Mouse (Mus musculus) lung, embryonic 16.5 days (tissue): ENCODE results near the gene S100a13. TPM values are rescaled to one million over a fixed set of nuclear protein-coding genes. Genes with fewer than 3 reads are reported as not detected.

Experiments used
- ATAC-seq: fragments of 200-750 bp; cut with Nextera tagmentation; 2 replicates; pipeline ENCODE4 v1.8.0; 2017; ENCODE audit warnings: low read depth, mild to moderate bottlenecking, moderate library complexity
- H3K27ac ChIP-seq: fragments of 300-500 bp; sonication (generic); 2 replicates; pipeline ENCODE4 v1.5.1; 2014; ENCODE audit warnings: mild to moderate bottlenecking, control low read depth, low read length
- H3K27me3 ChIP-seq: fragments of 300-500 bp; sonication (generic); 2 replicates; pipeline ENCODE4 v1.6.1; 2014; ENCODE audit warnings: low read depth, low read length, mixed read lengths; ENCODE audit not compliant: control insufficient read depth, insufficient read depth
- H3K36me3 ChIP-seq: fragments of 300-500 bp; sonication (generic); 2 replicates; pipeline ENCODE4 v1.6.1; 2014; ENCODE audit warnings: low read length; ENCODE audit not compliant: control insufficient read depth, insufficient read depth
- H3K4me1 ChIP-seq: fragments of 300-500 bp; sonication (generic); replicated peaks from 2 replicates; pipeline ENCODE4 v1.6.1; 2014; ENCODE audit warnings: low read length, mixed read lengths; ENCODE audit not compliant: control insufficient read depth, insufficient read depth
- H3K4me2 ChIP-seq: fragments of 300-500 bp; sonication (generic); 2 replicates; pipeline ENCODE4 v1.6.1; 2014; ENCODE audit warnings: low read depth, low read length, control low read depth
- H3K4me3 ChIP-seq: fragments of 300-500 bp; sonication (generic); 2 replicates; pipeline ENCODE4 v1.5.1; 2014; ENCODE audit warnings: mild to moderate bottlenecking, low read length, control low read depth
- H3K9ac ChIP-seq: fragments of 300-500 bp; sonication (generic); 2 replicates; pipeline ENCODE4 v1.6.1; 2014; ENCODE audit warnings: low read length, control low read depth
- H3K9me3 ChIP-seq: fragments of 300-500 bp; sonication (generic); 2 replicates; pipeline ENCODE4 v1.6.1; 2016; ENCODE audit warnings: low read length; ENCODE audit not compliant: control insufficient read depth
- WGBS: fragments of 180-500 bp; shearing (Covaris S2); extraction: QIAGEN DNeasy Blood & Tissue Kit; methylation state at CpG from one replicate; pipeline ENCODE4 v1.1.7; 2014; 5-methylcytosine and 5-hydroxymethylcytosine counted together
- polyA plus RNA-seq: library from polyadenylated mRNA; unstranded; fragments of >200 nt; fragmentation: Nextera tagmentation; extraction: Ambion mirVana; gene quantifications from 2 replicates; pipeline ENCODE4 v1.2.1, GENCODE M21; 2015

S100a13 gene
- polyA plus RNA-seq, 1 experiment from 2014 or later = 59.1 TPM

DNA sequence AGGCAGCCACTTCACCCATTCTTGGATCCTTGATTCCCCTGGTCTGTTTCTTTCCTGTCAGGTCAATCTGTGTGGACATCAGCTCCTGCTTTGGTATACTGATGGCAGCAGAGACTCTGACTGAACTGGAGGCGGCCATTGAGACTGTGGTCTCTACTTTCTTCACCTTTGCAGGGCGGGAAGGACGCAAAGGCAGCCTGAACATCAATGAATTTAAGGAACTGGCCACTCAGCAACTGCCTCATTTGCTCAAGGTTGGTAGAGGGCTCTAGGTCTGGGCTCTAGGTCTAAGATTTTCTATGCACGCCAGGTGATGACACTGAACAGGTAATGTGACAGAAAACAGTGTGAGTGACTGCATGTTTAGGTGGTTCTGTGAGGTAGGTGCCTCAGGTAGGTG is 1.6 kb downstream of the S100a13 start:
- Histone ChIP-seq H3K9me3 (no peaks in the 10 kb centered on the region), H3K27ac (no peak overlapping the region), H3K9ac (no peak overlapping the region), H3K36me3 (no peaks in the 10 kb centered on the region), H3K27me3 (no peaks in the 10 kb centered on the region), H3K4me3 (no peak overlapping the region), H3K4me1 (peaks cover 12% of the 10 kb centered on the region), H3K4me2 (no peak overlapping the region)
- WGBS = 82% methylated on average over 4 of the region's 4 CpGs
- ATAC-seq = no peak

GRCm38 (mm10) chr3:90517711-90518110 is 3.5 kb downstream of the S100a13 start:
- H3K9ac ChIP-seq = no peak overlapping the region
- WGBS = 67% methylated on average over 4 of the region's 4 CpGs

DNA sequence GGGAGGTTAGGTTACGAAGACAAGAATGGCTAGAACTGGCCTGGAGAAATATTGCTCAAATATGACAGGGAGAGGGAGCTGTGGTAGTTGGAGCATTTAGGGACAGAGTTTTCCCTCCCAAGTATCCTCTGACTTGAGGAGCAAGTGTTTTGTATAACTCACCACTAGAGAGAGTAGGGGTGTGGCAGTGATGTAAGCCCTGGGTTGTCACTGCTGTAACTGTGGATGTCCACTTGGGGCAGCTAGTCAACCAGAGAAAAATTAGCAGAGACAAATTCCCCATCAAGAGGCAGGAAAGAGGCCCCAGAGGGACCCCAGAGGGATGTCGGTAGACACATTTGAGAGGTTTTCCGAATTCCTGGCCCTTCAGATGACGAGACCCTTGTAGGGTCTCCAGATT is 11.2 kb downstream of the S100a13 start:
- Histone ChIP-seq H3K27me3 (no peaks in the 10 kb centered on the region), H3K4me2 (no peak overlapping the region), H3K9ac (no peak overlapping the region), H3K27ac (peak overlapping the region; percentile 43; the same call in 1 of the 2 replicates), H3K4me3 (no peak overlapping the region), H3K9me3 (no peaks in the 10 kb centered on the region), H3K4me1 (peaks cover 14% of the 10 kb centered on the region), H3K36me3 (no peaks in the 10 kb centered on the region)
- WGBS = 54% methylated on average over 4 of the region's 4 CpGs
- no peak for ATAC-seq

More at GRCm38 (mm10) chr3:90517711-90518110, 3.5 kb downstream of the S100a13 start:
- no peaks in the 10 kb centered on the region for H3K9me3 ChIP-seq
- H3K4me3 ChIP-seq = no peak overlapping the region
- H3K4me2 ChIP-seq = no peak overlapping the region
- no peak overlapping the region for H3K27ac ChIP-seq
- no peaks in the 10 kb centered on the region for H3K27me3 ChIP-seq
- H3K4me1 ChIP-seq = peaks cover 12% of the 10 kb centered on the region
- no peak for ATAC-seq
- H3K36me3 ChIP-seq = no peaks in the 10 kb centered on the region

DNA sequence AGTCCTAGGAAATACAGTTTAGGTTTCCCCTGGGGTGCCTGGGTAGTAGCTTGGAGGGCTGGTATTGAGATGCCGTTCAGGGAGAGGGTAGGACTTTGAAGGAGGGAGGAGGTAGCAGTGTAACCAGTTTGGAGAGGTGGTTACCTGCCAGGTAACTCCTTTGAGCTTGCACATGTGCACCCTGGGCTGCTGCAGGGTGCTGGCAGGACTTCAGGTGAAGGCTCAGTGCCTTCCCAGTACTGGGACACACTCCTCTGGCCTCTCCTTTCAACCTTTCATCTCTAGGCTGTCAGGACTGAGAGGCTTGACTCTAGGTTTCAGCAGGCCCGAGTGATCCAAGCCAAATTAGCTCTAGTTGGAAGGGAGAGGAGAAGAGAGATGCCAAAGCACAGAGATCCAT is 11.8 kb downstream of the S100a13 start:
- Histone ChIP-seq H3K4me2 (no peak overlapping the region), H3K36me3 (no peaks in the 10 kb centered on the region), H3K9ac (no peak overlapping the region), H3K4me3 (no peak overlapping the region), H3K4me1 (peaks cover 14% of the 10 kb centered on the region), H3K27me3 (no peaks in the 10 kb centered on the region), H3K27ac (peak overlapping the region; percentile 43), H3K9me3 (no peaks in the 10 kb centered on the region)
- 66% methylated on average over 2 of the region's 2 CpGs for WGBS
- peak; percentile 36 for ATAC-seq

DNA sequence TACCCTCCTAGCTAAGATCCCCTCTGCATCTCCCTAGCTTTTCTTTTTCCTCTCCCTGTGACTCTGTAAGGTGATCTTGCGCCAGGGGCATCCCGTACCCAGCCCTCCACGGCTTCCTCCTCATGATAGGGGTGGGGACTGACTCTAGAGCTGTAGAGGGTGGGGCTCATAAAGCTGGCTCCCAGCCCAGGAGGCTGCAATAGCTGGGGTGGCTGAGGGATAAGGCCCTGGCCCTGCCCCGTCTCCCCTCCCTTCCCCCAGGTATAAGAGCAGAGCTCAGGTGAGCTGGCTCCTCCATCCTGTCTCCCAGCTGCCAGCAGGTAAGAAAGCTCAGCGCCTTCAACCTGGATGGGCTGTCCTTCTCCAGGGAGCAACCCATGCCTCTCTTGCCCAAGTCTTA is 12.3 kb downstream of the S100a13 start, which contains the start of gene S100a14:
Gene S100a14 (plus strand): TSS at position 277 of the 400 bp plus-strand sequence.
- peak within 1 kb of the TSS; percentile 11; the same call in 1 of the 2 replicates for H3K4me3 ChIP-seq
- no peaks in the 10 kb centered on the region for H3K27me3 ChIP-seq
- H3K27ac ChIP-seq = peak within 1 kb of the TSS; percentile 69
- H3K4me1 ChIP-seq = peaks cover 14% of the 10 kb centered on the region
- H3K36me3 ChIP-seq = no peaks in the 10 kb centered on the region
- WGBS = 29% methylated on average over 5 of the region's 5 CpGs
- ATAC-seq = peak; percentile 94
- 0 out of 2 replicates have a peak within 1 kb of the TSS, but pooled peaks have one; percentile 29 for H3K9ac ChIP-seq
- H3K4me2 ChIP-seq = peak within 1 kb of the TSS; percentile 41
- H3K9me3 ChIP-seq = no peaks in the 10 kb centered on the region

DNA sequence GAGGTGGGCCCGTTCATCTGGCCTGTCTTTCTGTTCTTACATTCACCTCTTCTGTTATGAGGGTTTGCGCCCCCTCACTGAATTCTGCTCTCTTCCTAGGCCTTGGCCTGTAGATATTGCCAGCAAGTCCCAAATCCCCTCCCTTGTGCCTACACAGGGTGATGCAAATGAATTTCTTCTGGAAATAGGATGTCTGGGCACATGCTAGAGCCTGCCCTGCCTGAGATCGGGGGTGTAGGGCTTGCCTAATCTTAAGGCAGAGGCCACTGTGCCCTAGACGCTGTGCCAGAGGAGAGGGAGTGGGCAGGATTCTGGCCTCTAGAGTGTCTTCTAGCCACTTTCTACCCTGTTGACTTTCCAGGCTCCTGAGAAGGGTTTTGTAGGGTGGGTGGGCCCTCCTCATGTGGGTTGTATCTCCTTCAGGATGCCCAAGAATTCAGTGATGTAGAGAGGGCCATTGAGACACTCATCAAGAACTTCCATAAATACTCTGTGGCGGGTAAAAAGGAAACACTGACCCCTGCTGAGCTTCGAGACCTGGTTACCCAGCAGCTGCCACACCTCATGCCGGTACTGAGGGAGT is 13.1 kb downstream of the S100a13 start:
- Histone ChIP-seq H3K4me3 (peak overlapping the region; percentile 11; the same call in 1 of the 2 replicates), H3K27me3 (no peaks in the 10 kb centered on the region), H3K9me3 (no peaks in the 10 kb centered on the region), H3K9ac (0 out of 2 replicates have a peak overlapping the region, but pooled peaks have one; percentile 29), H3K27ac (peak overlapping the region; percentile 6; the same call in 1 of the 2 replicates), H3K4me2 (0 out of 2 replicates have a peak overlapping the region, but pooled peaks have one; percentile 41), H3K4me1 (peaks cover 14% of the 10 kb centered on the region), H3K36me3 (no peaks in the 10 kb centered on the region)
- peak; percentile 32 for ATAC-seq
- WGBS = 71% methylated on average over 7 of the region's 7 CpGs

DNA sequence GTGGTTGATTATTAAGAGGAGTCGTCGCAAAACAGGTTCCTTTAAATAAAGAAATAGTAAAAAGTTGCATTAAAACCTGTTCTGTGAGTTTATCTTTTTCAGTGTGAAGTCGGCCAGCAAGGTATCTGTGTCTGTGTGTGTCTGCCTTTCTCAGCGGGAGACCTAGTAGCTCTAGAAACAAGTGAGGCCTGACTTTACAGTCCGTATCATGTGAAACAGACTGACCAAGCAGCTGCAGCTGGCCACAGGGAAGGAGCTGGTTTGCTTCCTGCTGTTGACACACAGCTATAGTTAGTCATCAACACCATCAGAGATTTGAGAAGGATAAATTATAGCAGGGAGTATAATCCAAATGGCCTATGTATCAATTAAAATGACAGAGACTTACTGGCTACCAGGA is 17.5 kb downstream of the S100a13 start:
- Histone ChIP-seq H3K9ac (no peak overlapping the region), H3K4me1 (peaks cover 8% of the 10 kb centered on the region), H3K4me2 (no peak overlapping the region), H3K9me3 (no peaks in the 10 kb centered on the region), H3K36me3 (no peaks in the 10 kb centered on the region), H3K27ac (no peak overlapping the region), H3K27me3 (no peaks in the 10 kb centered on the region), H3K4me3 (no peak overlapping the region)
- ATAC-seq = no peak
- 48% methylated on average over 5 of the region's 5 CpGs for WGBS

DNA sequence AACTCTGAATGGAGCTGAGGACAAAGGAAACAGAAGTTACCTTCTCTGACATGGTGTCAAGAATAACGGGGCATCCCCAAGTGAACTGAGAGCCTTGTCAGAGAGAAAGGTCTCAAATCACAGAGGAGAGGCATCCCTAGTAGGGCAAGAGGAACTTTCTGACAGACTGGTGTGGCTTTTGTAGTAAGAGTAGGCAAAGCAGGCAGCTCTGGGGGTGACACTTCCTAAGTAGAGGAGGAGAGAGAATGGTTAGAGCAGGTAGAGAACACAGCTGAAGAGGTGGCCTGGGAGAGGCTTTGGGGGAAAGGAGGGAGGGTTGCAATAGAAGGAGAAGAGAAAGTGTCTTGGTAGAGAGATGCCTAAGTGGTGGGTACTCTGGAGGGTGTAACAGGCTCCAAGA is 21.2 kb downstream of the S100a13 start:
- 60% methylated on average over 1 of the region's 1 CpGs for whole genome bisulfite sequencing

DNA sequence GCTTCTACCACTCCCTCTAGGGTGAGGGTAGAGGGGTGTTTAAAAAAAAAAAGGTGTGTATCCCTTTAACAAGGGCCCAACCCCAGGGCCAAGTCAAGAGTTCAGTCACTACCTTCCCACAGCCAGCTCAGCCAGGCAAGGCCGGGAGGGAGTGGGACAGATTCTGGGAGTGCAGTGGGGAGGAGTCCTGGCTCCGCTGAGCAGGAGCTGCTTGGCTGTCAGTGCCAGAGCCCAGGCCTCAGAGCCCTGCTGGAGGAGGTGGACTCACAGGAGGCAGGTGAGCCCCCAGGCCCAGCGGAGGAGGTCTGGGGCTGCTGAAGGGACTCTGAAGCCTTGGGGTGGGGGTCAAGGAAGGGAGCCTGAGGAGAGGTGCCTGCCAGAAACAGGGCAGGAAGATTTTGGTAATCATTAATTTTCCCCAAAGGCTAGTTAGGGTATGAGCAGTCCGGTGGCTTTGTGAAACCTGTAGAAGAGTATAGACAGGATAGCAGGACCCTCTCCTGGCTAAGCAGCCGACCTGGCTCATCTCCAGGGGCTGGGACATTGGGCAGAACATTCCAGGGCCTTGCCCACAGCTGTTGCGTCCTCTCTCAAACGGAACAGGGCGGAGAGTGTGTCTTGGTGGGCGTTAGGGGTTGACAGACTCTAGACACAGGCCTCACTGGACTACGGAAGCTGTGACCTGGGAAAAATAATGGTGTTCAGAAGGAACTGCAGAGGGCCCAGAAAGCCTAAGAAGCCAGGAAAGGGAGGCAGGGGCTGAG is 23.1 kb downstream of the S100a13 start, which contains the start of gene S100a16:
Gene S100a16 (plus strand): TSS at position 114 of the 764 bp plus-strand sequence.
- peak within 1 kb of the TSS; percentile 53 for H3K9ac ChIP-seq
- 28% methylated on average over 10 of the region's 10 CpGs for WGBS
- H3K27me3 ChIP-seq = no peaks in the 10 kb centered on the region
- no peaks in the 10 kb centered on the region; the same call in 1 of the 2 replicates for H3K4me1 ChIP-seq
- peak within 1 kb of the TSS; percentile 43 for H3K4me3 ChIP-seq
- peak within 1 kb of the TSS; percentile 82 for H3K27ac ChIP-seq
- peak within 1 kb of the TSS; percentile 43 for H3K4me2 ChIP-seq
- no peaks in the 10 kb centered on the region for H3K9me3 ChIP-seq
- ATAC-seq = peak; percentile 90
- no peaks in the 10 kb centered on the region for H3K36me3 ChIP-seq

More for the DNA sequence above, 21.2 kb downstream of the S100a13 start:
- H3K4me1 ChIP-seq = no peaks in the 10 kb centered on the region; the same call in 1 of the 2 replicates
- H3K9me3 ChIP-seq = no peaks in the 10 kb centered on the region
- no peaks in the 10 kb centered on the region for H3K36me3 ChIP-seq
- no peak overlapping the region for H3K9ac ChIP-seq
- H3K4me3 ChIP-seq = no peak overlapping the region
- H3K4me2 ChIP-seq = no peak overlapping the region
- no peaks in the 10 kb centered on the region for H3K27me3 ChIP-seq
- no peak overlapping the region for H3K27ac ChIP-seq
- no peak for ATAC-seq
